Mouse (Mus musculus) midbrain, embryonic 13.5 days (tissue): ENCODE data around the gene 2010003K11Rik. TPM values are rescaled to one million over a fixed set of nuclear protein-coding genes. Genes with fewer than 3 reads are reported as not detected.

ENCODE experiments used
- ATAC-seq: fragments of 200-750 bp; cut with Nextera tagmentation; 2 replicates; pipeline ENCODE4 v1.8.0; 2017; ENCODE audit warnings: mild to moderate bottlenecking, moderate TSS enrichment, moderate library complexity
- H3K27ac ChIP-seq: fragments of 300-500 bp; sonication (generic); 2 replicates; pipeline ENCODE4 v1.5.1; 2015; ENCODE audit warnings: inconsistent platforms, mild to moderate bottlenecking, moderate library complexity
- H3K27me3 ChIP-seq: fragments of 300-500 bp; sonication (generic); 2 replicates; pipeline ENCODE4 v1.6.1; 2015; ENCODE audit warnings: mild to moderate bottlenecking, inconsistent platforms
- H3K36me3 ChIP-seq: fragments of 300-500 bp; sonication (generic); 2 replicates; pipeline ENCODE4 v1.6.1; 2015; ENCODE audit warnings: mild to moderate bottlenecking, inconsistent platforms
- H3K4me1 ChIP-seq: fragments of 300-500 bp; sonication (generic); replicated peaks from 2 replicates; pipeline ENCODE4 v1.6.1; 2015; ENCODE audit warnings: inconsistent platforms
- H3K4me2 ChIP-seq: fragments of 300-500 bp; sonication (generic); replicated peaks from 2 replicates; pipeline ENCODE4 v1.6.1; 2015; ENCODE audit warnings: moderate library complexity, mild to moderate bottlenecking, inconsistent platforms
- H3K4me3 ChIP-seq: fragments of 300-500 bp; sonication (generic); replicated peaks from 2 replicates; pipeline ENCODE4 v1.5.1; 2015; ENCODE audit warnings: mild to moderate bottlenecking, inconsistent platforms
- H3K9ac ChIP-seq: fragments of 300-500 bp; sonication (generic); replicated peaks from 2 replicates; pipeline ENCODE4 v1.6.1; 2015; ENCODE audit warnings: mild to moderate bottlenecking, inconsistent platforms
- H3K9me3 ChIP-seq: fragments of 300-500 bp; sonication (generic); 2 replicates; pipeline ENCODE4 v1.6.1; 2016; ENCODE audit warnings: mild to moderate bottlenecking, inconsistent platforms
- WGBS: fragments of 180-500 bp; shearing (Covaris S2); methylation state at CpG from one replicate; pipeline ENCODE4 v1.1.7; 2015; 5-methylcytosine and 5-hydroxymethylcytosine counted together
- polyA plus RNA-seq: library from polyadenylated mRNA; unstranded; fragments of >200 nt; fragmentation: Nextera tagmentation; extraction: Ambion mirVana; gene quantifications from 2 replicates; pipeline ENCODE4 v1.2.1, GENCODE M21; 2015

The 2010003K11Rik gene
- polyA plus RNA-seq, 1 experiment from 2014 or later, result not detected

- WGBS, result 70% methylated on average over 7 of the region's 7 CpGs
- no peak for ATAC-seq
- no peaks in the 10 kb centered on the region for H3K27me3 ChIP-seq
Measured at GRCm38 (mm10) chr19:4494707-4495106, 3.7 kb downstream of the 2010003K11Rik start.

DNA sequence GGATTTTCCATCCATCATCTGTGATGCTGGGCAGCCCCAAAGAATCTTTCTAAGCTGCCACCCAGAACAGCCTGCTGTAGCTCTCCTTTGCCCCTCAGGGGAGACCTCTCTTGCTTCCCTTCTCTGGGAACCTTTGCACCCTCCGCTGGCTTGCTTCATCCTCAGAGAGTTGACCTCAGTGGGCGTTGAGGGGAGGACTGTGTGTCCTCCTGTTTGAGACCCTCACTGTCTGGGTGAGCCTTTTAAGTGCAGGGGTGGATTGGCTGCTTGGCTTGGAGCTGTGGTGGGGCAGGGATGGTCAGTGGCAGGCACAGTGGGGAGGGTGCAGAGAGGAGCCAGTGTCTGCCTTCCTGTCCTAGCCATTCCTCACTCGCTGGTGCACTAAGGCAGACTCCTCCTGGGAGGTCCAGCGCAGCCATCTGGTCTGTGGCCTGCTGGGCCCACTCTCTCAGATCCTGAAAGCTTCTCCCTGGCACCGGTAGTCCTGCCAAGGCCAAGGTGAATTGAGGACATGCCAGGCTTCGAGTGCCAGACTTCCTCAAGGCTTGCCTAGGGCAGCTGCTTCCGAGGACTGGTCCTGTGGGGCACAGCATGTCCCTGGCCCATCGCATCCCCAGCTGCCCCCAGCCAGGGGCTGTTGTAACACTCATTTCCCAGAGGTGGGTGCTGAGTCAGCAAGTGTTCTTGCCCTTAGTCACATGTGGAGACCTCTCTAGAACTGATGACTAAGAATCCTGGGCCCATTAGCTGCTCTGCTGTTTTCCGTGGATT is 5.7 kb downstream of the 2010003K11Rik start:
- H3K27me3 ChIP-seq, result no peaks in the 10 kb centered on the region
- no peak overlapping the region; the same call in 1 of the 2 replicates for H3K9ac ChIP-seq
- H3K4me3 ChIP-seq, result no peak overlapping the region
- no peaks in the 10 kb centered on the region for H3K36me3 ChIP-seq
- peaks cover 2% of the 10 kb centered on the region for H3K4me1 ChIP-seq
- H3K27ac ChIP-seq, result no peak overlapping the region
- ATAC-seq, result no peak
- H3K4me2 ChIP-seq, result no peak overlapping the region
- WGBS, result 61% methylated on average over 9 of the region's 9 CpGs
- no peaks in the 10 kb centered on the region for H3K9me3 ChIP-seq

More at GRCm38 (mm10) chr19:4494707-4495106, 3.7 kb downstream of the 2010003K11Rik start:
- no peak overlapping the region for H3K27ac ChIP-seq
- no peaks in the 10 kb centered on the region for H3K9me3 ChIP-seq
- H3K36me3 ChIP-seq, result no peaks in the 10 kb centered on the region
- H3K4me1 ChIP-seq, result peaks cover 9% of the 10 kb centered on the region
- no peak overlapping the region for H3K4me3 ChIP-seq
- H3K4me2 ChIP-seq, result no peak overlapping the region
- H3K9ac ChIP-seq, result no peak overlapping the region

DNA sequence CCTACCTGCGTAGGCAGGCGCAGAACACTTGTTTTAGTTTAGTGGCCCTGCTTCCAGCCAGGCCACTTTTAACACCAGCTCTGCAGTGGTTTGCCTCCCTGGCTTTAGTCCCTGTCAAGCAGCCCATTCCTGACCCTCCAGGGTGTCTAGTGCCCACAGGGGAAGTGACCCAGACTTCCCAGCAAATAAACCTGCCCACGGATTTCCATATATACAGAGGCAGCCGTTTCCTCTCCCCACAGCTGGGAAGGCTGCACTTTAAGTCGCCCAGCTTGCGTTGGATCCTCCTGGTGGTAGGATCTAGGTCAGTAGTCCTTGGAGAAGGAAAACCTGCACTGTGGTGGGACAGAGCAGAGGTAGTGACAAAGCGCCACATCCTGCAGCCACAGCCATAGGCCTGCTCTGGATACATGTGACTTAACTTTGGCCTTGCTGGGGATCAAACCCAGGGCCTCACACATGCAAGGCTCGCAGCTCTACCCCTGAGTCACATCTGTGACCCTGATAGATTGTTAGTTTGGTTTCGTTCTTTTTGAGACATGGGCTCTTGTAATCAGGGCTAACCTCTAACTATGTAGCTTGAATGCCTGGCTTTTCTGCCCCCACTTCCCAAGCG is 7.2 kb downstream of the 2010003K11Rik start:
- Histone ChIP-seq H3K4me1 (no peaks in the 10 kb centered on the region), H3K4me2 (no peak overlapping the region), H3K27me3 (no peaks in the 10 kb centered on the region), H3K4me3 (no peak overlapping the region), H3K27ac (no peak overlapping the region), H3K9ac (no peak overlapping the region), H3K36me3 (no peaks in the 10 kb centered on the region), H3K9me3 (no peaks in the 10 kb centered on the region)
- no peak for ATAC-seq
- 74% methylated on average over 10 of the region's 10 CpGs for WGBS

DNA sequence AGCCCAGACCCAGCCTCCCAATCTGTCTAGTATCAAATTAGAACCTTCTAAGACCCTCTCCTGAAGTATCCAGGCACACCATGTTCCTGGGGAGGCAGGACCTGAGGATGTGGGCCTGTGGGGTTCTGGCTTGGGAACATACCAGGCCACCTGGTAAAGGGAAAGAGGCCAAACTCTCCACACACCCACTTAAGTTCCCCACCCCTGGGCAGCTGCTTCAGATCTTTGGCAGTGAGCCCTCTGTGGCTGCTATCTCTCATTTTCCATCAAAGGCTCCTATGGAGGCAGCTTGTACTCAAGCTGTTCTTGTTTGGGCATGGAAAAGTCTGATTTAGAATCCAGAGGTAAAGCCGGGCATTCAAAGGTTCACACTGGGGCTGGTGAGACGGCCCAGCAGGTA is 10.5 kb downstream of the 2010003K11Rik start:
- ATAC-seq, result no peak
- no peak overlapping the region for H3K4me3 ChIP-seq
- 76% methylated on average over 2 of the region's 2 CpGs for WGBS
- H3K4me1 ChIP-seq, result no peaks in the 10 kb centered on the region
- no peaks in the 10 kb centered on the region for H3K36me3 ChIP-seq
- no peak overlapping the region for H3K4me2 ChIP-seq
- H3K9me3 ChIP-seq, result no peaks in the 10 kb centered on the region
- no peak overlapping the region for H3K27ac ChIP-seq
- H3K9ac ChIP-seq, result no peak overlapping the region
- no peaks in the 10 kb centered on the region for H3K27me3 ChIP-seq

- no peaks in the 10 kb centered on the region for H3K27me3 ChIP-seq
- no peaks in the 10 kb centered on the region for H3K36me3 ChIP-seq
- no peaks in the 10 kb centered on the region for H3K4me1 ChIP-seq
- H3K27ac ChIP-seq, result no peak overlapping the region
- H3K9me3 ChIP-seq, result no peaks in the 10 kb centered on the region
- no peak for ATAC-seq
- H3K4me2 ChIP-seq, result no peak overlapping the region
- H3K9ac ChIP-seq, result no peak overlapping the region
- no peak overlapping the region for H3K4me3 ChIP-seq
- 48% methylated on average over 5 of the region's 5 CpGs for WGBS
Measured at GRCm38 (mm10) chr19:4485006-4485405, 13.4 kb downstream of the 2010003K11Rik start.

- Histone ChIP-seq H3K27me3 (peaks cover 15% of the 10 kb centered on the region), H3K4me2 (no peak overlapping the region), H3K27ac (no peak overlapping the region), H3K9me3 (no peaks in the 10 kb centered on the region), H3K4me1 (peaks cover under 1% of the 10 kb centered on the region), H3K36me3 (no peaks in the 10 kb centered on the region), H3K4me3 (no peak overlapping the region), H3K9ac (no peak overlapping the region)
- WGBS, result 87% methylated on average over 3 of the region's 3 CpGs
- ATAC-seq, result no peak
Measured at GRCm38 (mm10) chr19:4482111-4482859, 16.1 kb downstream of the 2010003K11Rik start.

DNA sequence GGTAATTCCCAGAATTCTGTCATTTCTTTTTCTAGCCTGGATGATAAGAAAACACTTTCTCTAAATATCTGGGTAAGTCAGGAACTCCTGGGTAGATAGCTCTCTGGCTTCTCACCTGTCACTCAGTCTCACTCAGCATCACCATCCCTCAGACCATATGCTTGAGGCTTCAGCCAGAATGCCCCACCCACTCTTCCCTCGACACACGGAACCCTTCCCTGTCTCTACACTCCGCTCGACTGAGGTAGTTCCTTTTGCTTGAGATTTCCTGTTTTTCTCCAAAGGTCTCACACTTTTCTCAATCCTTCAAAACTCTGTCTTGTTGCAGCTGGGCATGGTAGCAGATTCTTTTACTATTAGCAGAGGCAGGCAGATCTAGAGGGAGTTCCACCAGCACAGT is 17.1 kb downstream of the 2010003K11Rik start:
- H3K27ac ChIP-seq, result no peak overlapping the region
- no peak overlapping the region for H3K4me2 ChIP-seq
- ATAC-seq, result no peak
- WGBS, result 64% methylated on average over 4 of the region's 4 CpGs
- H3K4me1 ChIP-seq, result peaks cover 10% of the 10 kb centered on the region
- no peaks in the 10 kb centered on the region for H3K9me3 ChIP-seq
- peaks cover 25% of the 10 kb centered on the region for H3K27me3 ChIP-seq
- no peaks in the 10 kb centered on the region for H3K36me3 ChIP-seq
- no peak overlapping the region for H3K4me3 ChIP-seq
- no peak overlapping the region for H3K9ac ChIP-seq

DNA sequence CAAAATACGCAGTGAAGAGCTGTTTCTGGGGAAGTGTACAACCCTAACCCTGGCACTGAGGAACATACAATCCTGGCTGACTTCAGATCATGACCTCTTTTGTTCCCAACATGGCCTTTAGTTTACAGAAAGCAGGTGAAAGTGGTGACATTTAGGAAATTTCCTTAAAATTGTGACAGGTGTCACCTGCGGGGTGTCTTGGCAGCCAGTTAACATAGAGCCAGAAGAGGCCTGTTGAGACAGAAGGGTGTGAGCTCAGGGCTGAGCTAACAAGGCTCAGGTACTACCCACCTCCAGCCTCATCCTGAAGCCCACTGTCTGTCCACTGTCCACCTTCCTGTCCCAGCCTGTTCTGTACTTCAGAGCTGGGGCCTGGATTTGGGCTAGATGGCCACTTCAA is 18.3 kb downstream of the 2010003K11Rik start:
- H3K4me1 ChIP-seq, result peaks cover 12% of the 10 kb centered on the region
- H3K4me2 ChIP-seq, result no peak overlapping the region
- no peaks in the 10 kb centered on the region for H3K9me3 ChIP-seq
- no peak for ATAC-seq
- H3K36me3 ChIP-seq, result no peaks in the 10 kb centered on the region
- no peak overlapping the region for H3K9ac ChIP-seq
- no peak overlapping the region for H3K4me3 ChIP-seq
- 88% methylated on average over 2 of the region's 2 CpGs for WGBS
- no peak overlapping the region for H3K27ac ChIP-seq
- peaks cover 38% of the 10 kb centered on the region for H3K27me3 ChIP-seq

- Histone ChIP-seq H3K36me3 (no peaks in the 10 kb centered on the region), H3K27ac (no peak overlapping the region), H3K4me1 (peaks cover 12% of the 10 kb centered on the region), H3K4me2 (no peak overlapping the region), H3K4me3 (no peak overlapping the region), H3K27me3 (peaks cover 46% of the 10 kb centered on the region), H3K9ac (no peak overlapping the region), H3K9me3 (no peaks in the 10 kb centered on the region)
- 30% methylated on average over 1 of the region's 1 CpGs for WGBS
- ATAC-seq, result no peak
Measured at GRCm38 (mm10) chr19:4478190-4478516, 20.2 kb downstream of the 2010003K11Rik start.

DNA sequence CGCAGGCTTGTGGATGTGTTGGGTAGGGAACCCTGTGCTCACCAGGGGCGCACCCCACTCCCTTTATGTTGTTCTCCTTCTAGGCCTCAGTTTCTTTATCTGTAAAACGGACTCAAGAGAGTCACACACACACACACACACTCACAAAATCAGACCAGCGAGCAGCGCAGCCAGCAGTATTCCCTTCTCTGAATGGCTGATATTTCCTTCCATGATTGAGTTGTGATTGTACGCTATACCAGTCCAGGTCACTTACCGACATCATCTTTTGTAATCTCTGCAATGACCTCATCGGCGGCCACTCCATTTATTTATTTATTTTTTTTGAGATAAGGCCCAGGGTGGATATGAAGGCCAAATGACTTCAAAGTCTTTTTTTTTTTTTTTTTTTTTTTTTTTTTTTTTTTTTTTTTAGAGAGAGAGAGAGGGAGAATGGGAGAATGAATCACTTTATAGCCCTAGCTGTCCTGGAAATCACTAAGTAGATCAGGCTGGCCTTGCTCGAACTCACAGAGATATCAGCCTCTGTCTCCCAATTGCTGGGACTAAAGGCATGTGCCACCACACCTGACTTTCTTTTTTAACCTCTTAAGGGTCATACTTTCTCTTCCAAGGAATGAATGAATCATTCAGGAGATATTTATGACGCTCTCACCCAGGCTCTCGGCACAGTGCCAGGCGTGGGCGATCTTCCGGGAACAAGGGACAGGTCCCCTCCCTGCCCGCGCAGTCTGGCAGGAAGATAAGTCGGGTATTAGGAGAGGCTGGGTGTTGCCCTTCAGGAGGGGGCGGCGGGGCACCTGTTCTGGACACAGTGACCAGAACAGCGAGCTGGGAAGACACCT is 20.8 kb downstream of the 2010003K11Rik start, which contains the start of gene Syt12:
Syt12 (minus strand) TSS at position 103 of the 845 bp plus-strand sequence.
- Histone ChIP-seq H3K9me3 (no peaks in the 10 kb centered on the region), H3K4me2 (peak within 1 kb of the TSS; percentile 91), H3K27me3 (peaks cover 46% of the 10 kb centered on the region), H3K36me3 (no peaks in the 10 kb centered on the region), H3K27ac (no peak within 1 kb of the TSS), H3K4me1 (peaks cover 12% of the 10 kb centered on the region), H3K9ac (peak within 1 kb of the TSS; percentile 56), H3K4me3 (peak within 1 kb of the TSS; percentile 54)
- WGBS, result 40% methylated on average over 21 of the region's 21 CpGs
- ATAC-seq, result no peak

DNA sequence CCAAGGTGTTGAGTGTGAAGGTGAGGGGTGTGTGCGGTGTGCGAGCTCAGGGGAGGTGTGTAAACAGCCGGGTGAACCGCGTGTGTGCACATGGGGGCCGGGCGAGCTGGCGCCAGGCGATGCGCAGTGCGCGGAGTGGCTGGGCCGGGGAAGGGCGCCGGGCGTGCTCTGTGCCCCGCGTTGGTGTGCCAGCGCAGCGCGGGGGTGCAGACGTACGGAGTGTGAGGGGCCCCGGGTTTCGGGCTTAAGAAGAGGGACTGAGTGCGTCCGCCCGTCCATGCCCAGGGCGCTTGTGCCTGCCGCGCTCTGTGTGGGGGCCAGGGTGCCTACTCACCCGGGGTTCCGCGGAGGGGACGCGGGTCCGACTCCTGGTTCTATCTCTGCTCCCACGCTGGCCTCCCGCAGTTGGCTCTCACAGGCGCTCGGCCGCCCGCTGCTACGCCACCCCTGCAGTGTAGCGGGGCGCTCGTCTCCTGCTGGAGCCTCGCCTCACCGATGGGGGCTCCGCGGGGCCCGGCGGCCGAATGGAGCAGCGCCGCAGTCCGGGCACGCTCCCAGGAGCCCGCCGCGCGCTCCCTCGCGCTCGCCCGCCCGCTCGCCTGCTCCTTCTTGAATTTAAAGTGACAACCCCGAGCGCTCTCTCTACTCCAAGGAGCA is 21.7 kb downstream of the 2010003K11Rik start:
- ATAC-seq, result peak; percentile 78
- under 1% methylated on average over 70 of the region's 70 CpGs for WGBS
- peak overlapping the region; percentile 91 for H3K4me2 ChIP-seq
- no peak overlapping the region for H3K27ac ChIP-seq
- peak overlapping the region; percentile 56 for H3K9ac ChIP-seq
- H3K4me1 ChIP-seq, result peaks cover 12% of the 10 kb centered on the region
- no peaks in the 10 kb centered on the region for H3K9me3 ChIP-seq
- H3K27me3 ChIP-seq, result peaks cover 46% of the 10 kb centered on the region
- peak overlapping the region; percentile 54 for H3K4me3 ChIP-seq
- H3K36me3 ChIP-seq, result no peaks in the 10 kb centered on the region
